Mouse (Mus musculus) lung, postnatal 0 days (tissue): Measurements from ENCODE around the gene Camta1.

Experiments
- CTCF ChIP-seq: IDR thresholded peaks from 2 replicates; pipeline ENCODE4 v1.5.1; 2016; ENCODE audit warnings: antibody characterized with exemption, mild to moderate bottlenecking
- EP300 ChIP-seq: IDR thresholded peaks from 2 replicates; pipeline ENCODE4 v1.6.1; 2016; ENCODE audit warnings: antibody characterized with exemption, mild to moderate bottlenecking, control low read depth

DNA sequence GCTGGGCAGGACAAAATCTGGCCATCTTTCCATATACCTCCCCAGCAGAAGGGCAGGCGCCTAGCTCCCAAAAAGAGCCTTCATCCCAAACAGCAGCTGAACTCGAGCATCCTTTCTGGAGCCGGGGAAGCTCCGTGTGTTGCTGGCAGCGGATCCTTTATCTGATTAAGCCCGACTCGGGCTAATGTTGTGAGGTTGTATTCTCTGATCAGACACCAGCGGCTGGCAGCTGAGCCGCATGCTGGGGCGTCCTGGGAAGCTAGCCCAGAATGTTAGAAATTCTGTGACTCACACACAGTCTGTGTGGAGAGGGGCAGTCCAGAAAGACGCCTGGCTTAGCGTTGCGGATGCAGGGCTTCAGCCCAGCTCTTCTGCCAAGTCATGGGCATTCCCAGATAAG, 586.4 kb downstream of the Camta1 start:
- no peak for TF ChIP-seq EP300
- TF ChIP-seq CTCF = no peak
